Mouse (Mus musculus) erythroblast, embryonic 14.5 days (primary cell): ENCODE results near the gene Zbp1.

Experiments
- GATA1 ChIP-seq: IDR thresholded peaks from 2 replicates; pipeline ENCODE4 v1.6.1; 2012; ENCODE audit warnings: low read length, inconsistent platforms, mixed read lengths
- TAL1 ChIP-seq: IDR thresholded peaks from 3 replicates; pipeline ENCODE4 v1.6.1; 2012; ENCODE audit warnings: low read length, inconsistent platforms, mixed read lengths

GRCm38 (mm10) chr2:173158390-173159055 is 60.2 kb downstream of the Zbp1 start:
- TF ChIP-seq GATA1 (no peak), TAL1 (no peak)
